Mouse (Mus musculus) ES-Bruce4 (cell line): ENCODE measurements around the gene 1810010H24Rik.

Experiments
- CTCF ChIP-seq: IDR thresholded peaks from one replicate; pipeline ENCODE4 v1.8.1; 2011; ENCODE audit warnings: low read depth, low read length
- EP300 ChIP-seq: IDR thresholded peaks from 2 replicates; pipeline ENCODE4 v1.6.1; 2011; ENCODE audit warnings: low read depth, low read length; ENCODE audit not compliant: insufficient read depth

DNA sequence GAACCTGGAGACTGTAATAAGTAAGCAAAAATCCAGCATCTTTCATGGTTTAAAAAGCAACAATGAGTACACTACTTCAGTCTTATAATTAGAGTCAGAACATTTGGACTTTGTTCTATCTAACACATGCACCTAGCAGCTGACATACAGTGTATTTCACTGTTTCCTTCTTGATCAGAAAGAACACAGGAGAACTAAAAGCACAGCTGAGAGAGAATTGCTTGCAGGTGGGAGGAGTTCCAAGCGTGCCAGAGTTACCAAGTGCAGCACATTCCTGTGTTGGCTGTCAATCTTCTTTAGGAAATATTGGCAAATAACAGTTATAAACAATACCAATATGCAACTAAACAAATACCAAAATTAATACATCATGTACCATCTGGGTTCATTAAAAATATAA is 35.5 kb downstream of the 1810010H24Rik start:
- TF ChIP-seq CTCF = no peak
- no peak for TF ChIP-seq EP300
